Mouse (Mus musculus): Measurements from ENCODE around the gene Nqo2. TPM values are rescaled to one million over a fixed set of nuclear protein-coding genes. Genes with fewer than 3 reads are reported as not detected.

Gene Nqo2
- polyA plus RNA-seq, 1 experiment from 2014 or later: 23.7 TPM

DNA sequence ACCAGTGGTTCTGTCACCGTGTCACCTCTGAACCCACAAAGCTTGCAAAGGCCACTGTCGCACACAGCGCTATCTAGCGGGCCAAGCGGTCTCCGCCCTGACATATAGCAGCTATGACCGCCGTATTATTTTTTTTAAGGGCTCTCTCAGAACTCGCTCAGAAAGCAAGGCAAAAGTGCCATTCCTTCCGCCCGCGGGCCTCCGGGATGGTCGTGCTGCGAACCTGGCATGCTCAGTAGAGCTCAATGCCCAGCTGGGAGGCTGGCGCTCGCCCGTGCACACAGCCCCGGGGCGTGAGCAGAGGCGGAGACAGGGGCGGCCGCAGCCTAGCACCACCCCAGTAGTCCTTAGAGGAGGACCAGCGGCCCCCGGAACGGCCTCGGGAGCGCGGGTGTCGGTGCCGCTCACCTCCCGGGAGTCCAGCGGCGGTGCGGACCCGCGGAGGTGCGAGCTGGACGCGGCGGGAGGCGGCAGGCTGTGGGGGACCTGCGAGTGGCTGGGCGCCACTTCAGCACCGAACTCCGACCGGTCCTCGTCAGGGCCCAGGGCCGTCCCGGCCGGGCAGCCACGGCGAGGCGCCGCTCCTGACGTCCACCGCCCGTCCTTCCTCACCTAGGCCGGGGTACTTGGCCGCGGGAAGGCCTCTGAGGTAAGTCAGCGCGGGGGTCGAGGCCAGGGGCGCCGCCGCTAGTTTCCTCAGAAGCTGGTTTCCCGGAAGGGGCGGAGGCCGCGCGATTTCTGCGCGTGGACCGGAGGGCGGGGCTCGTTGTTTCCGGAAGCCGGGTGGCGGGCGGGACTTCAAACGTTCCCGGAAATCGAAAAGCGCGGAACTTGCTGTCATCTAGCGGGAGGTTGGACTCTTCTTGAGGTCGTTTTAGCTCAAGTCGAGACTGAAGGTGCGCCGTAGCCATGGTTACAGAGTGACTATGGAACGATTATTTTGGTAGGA, 37.8 kb downstream of the Nqo2 start, which contains the start of the genes Ripk1 and Serpinb6a:
TSS of gene Ripk1 (plus strand) at position 306 of the 949 bp plus-strand sequence.
TSS of gene Serpinb6a (minus strand) at position 737 of the 949 bp plus-strand sequence.
- Histone ChIP-seq H3K9me3 (replicated peaks) (no peaks in the 10 kb centered on the region), H3K27ac (peak within 1 kb of the TSS; percentile 86), H3K4me1 (replicated peaks) (peaks cover 26% of the 10 kb centered on the region), H3K9ac (peak within 1 kb of the TSS; percentile 87), H3K36me3 (no peaks in the 10 kb centered on the region; the same call in 1 of the 2 replicates), H3K4me2 (peak within 1 kb of the TSS; percentile 87), H3K4me3 (replicated peaks) (peak within 1 kb of the TSS; percentile 91), H3K27me3 (no peaks in the 10 kb centered on the region)
- DNase-seq (peak; percentile 86), ATAC-seq (ENCODE audit: low read depth) (peak; percentile 99)
- under 1% methylated on average over 92 of the region's 92 CpGs for WGBS (ENCODE audit: insufficient replicate concordance)

- H3K4me2 ChIP-seq: peak overlapping the region; percentile 87
- ATAC-seq (ENCODE audit: low read depth) (0 out of 2 replicates have a peak, but pooled peaks have one; percentile 3), DNase-seq (no peak)
- H3K36me3 ChIP-seq: no peaks in the 10 kb centered on the region; the same call in 1 of the 2 replicates
- H3K4me3 ChIP-seq (replicated peaks): peak overlapping the region; percentile 91
- H3K4me1 ChIP-seq (replicated peaks): peaks cover 28% of the 10 kb centered on the region
- H3K27ac ChIP-seq: peak overlapping the region; percentile 86
- peak overlapping the region; percentile 87 for H3K9ac ChIP-seq
- H3K27me3 ChIP-seq: no peaks in the 10 kb centered on the region
- WGBS (ENCODE audit: insufficient replicate concordance): 1% methylated on average over 5 of the region's 5 CpGs
- H3K9me3 ChIP-seq (replicated peaks): no peaks in the 10 kb centered on the region
Observed at GRCm38 (mm10) chr13:34003058-34003457, 38.6 kb downstream of the Nqo2 start.

DNA sequence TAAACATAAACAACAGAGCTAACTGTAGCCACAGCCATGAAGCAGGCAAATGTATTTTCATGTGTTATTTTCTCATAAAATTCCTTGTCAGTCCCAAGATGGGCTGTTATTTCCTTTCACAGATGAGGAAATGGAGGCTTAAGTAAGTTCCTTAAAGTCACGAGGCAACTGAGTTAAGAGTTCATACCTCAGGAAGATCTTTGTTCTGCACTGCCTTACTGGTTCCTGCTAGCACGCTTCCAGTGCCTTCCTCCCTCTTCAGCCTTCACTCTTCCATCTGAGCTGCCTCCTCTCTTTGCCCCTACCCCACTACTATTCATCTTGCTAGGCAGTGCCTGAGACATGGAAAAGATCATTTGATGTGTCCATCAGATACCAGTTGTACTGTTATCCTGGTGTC, 42.7 kb downstream of the Nqo2 start:
- Histone ChIP-seq H3K36me3 (peaks cover 27% of the 10 kb centered on the region), H3K4me3 (replicated peaks) (no peak overlapping the region), H3K9me3 (replicated peaks) (no peaks in the 10 kb centered on the region), H3K4me2 (no peak overlapping the region), H3K9ac (no peak overlapping the region), H3K4me1 (replicated peaks) (peaks cover 22% of the 10 kb centered on the region), H3K27ac (no peak overlapping the region), H3K27me3 (no peaks in the 10 kb centered on the region)
- no peak for ATAC-seq (ENCODE audit: low read depth)
- 53% methylated on average over 2 of the region's 2 CpGs for WGBS (ENCODE audit: insufficient replicate concordance)
- no peak for DNase-seq

DNA sequence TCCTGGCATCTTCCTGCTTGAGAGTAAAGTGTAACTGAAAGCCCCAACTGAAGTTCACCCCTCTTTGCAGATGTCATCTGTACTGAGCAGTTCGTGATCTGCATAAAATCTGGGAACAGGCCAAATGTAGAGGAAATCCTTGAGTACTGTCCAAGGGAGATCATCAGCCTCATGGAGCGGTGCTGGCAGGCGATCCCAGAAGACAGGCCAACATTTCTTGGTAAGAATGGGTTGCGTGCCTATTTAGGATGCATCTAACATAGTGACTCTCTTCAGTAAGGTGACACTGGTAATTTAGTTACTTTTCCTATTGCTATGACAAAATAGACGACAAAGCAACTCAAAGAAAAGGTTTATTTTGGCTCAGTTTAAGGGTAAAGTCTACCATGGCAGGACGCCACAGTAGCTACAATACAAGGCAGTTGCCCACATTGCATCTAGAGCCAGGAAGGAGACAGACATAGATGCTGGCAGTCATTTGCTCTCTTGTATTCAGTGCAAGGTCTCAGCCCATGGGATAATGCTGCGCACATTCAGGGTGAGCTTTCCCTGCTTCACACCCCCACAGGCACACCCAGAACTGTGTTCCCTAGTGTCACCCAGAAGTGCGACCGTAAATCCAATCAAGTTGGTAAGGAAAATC, 52.6 kb downstream of the Nqo2 start:
- no peak overlapping the region for H3K4me3 ChIP-seq (replicated peaks)
- H3K4me2 ChIP-seq: no peak overlapping the region
- no peak overlapping the region for H3K9ac ChIP-seq
- WGBS (ENCODE audit: insufficient replicate concordance): 84% methylated on average over 9 of the region's 9 CpGs
- H3K27me3 ChIP-seq: no peaks in the 10 kb centered on the region
- ATAC-seq (ENCODE audit: low read depth) (no peak), DNase-seq (no peak)
- no peak overlapping the region for H3K27ac ChIP-seq
- H3K9me3 ChIP-seq (replicated peaks): no peaks in the 10 kb centered on the region
- H3K4me1 ChIP-seq (replicated peaks): no peaks in the 10 kb centered on the region
- H3K36me3 ChIP-seq: peaks cover 87% of the 10 kb centered on the region

DNA sequence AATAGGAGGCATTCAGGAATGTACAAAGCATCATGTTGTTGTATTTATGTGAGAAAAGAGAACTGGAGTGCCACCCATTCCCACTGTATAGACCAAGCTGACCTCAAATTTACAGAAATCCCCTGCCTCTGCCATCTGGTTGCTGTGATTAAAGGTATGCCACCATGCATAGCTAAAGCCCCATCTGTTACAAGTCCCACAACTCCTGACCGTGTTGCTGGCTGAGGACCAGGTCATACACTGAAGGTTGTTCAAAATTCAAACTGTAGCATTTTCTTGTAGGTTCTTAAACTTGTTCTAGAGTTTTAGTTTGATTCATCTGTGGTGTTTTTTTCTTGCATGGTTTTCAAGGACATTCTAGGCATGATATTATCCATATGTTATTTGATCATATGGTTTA, 54.0 kb downstream of the Nqo2 start:
- Histone ChIP-seq H3K27me3 (no peaks in the 10 kb centered on the region), H3K9ac (no peak overlapping the region), H3K27ac (no peak overlapping the region), H3K4me2 (no peak overlapping the region), H3K4me3 (replicated peaks) (no peak overlapping the region), H3K4me1 (replicated peaks) (no peaks in the 10 kb centered on the region), H3K9me3 (replicated peaks) (no peaks in the 10 kb centered on the region), H3K36me3 (peaks cover 90% of the 10 kb centered on the region)
- ATAC-seq (ENCODE audit: low read depth) (no peak), DNase-seq (no peak)
- 83% methylated on average over 1 of the region's 1 CpGs for WGBS (ENCODE audit: insufficient replicate concordance)

DNA sequence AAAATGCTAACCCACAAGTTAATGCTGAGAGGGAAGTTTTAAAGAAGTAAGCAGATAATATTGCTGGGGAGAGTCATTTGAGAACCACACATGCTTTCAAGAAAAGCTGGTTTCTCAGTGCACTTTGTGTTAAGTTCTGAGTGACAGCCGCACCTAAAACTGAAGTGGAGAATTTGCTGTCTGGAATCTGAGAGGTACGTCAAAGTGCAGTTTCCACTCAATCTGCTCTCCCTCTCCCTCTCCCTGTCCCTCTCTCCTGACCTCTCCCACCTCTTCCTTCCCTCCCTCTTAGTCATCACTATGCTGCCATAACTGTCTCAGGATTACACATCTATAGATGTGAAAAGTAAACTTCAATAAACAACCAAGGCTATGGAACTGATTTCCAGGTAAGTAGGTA, 57.5 kb downstream of the Nqo2 start:
- H3K27me3 ChIP-seq: no peaks in the 10 kb centered on the region
- DNase-seq (no peak), ATAC-seq (ENCODE audit: low read depth) (no peak)
- H3K9ac ChIP-seq: no peak overlapping the region
- H3K4me3 ChIP-seq (replicated peaks): no peak overlapping the region
- H3K9me3 ChIP-seq (replicated peaks): no peaks in the 10 kb centered on the region
- H3K4me1 ChIP-seq (replicated peaks): no peaks in the 10 kb centered on the region
- no peak overlapping the region for H3K27ac ChIP-seq
- peaks cover 65% of the 10 kb centered on the region for H3K36me3 ChIP-seq
- 76% methylated on average over 2 of the region's 2 CpGs for WGBS (ENCODE audit: insufficient replicate concordance)
- no peak overlapping the region for H3K4me2 ChIP-seq

DNA sequence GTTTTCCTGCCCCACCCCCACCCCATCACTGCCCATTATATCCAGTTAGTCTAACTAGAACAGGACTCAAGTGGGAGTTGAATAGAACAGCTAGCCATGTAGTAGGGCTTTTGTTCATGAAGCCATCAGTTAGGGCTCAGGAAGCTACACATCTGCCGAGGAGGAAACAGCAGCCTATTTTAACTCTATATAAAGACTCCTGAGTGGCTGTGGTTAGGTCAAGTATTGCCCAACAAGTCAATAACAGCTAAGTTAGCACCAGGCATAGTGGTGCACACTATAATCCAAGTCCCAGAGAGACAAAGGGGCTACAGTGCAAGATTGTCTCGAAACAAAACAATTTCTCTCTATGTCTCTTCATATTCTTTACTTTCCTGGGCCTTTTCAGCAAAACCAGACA, 67.6 kb downstream of the Nqo2 start:
- no peak overlapping the region for H3K9ac ChIP-seq
- H3K9me3 ChIP-seq (replicated peaks): no peaks in the 10 kb centered on the region
- peak; percentile 55; the same call in 1 of the 2 replicates for ATAC-seq (ENCODE audit: low read depth)
- H3K27ac ChIP-seq: no peak overlapping the region
- H3K4me2 ChIP-seq: no peak overlapping the region
- 38% methylated on average over 2 of the region's 2 CpGs for WGBS (ENCODE audit: insufficient replicate concordance)
- no peaks in the 10 kb centered on the region for H3K27me3 ChIP-seq
- H3K36me3 ChIP-seq: peaks cover 60% of the 10 kb centered on the region
- DNase-seq: no peak
- peaks cover 13% of the 10 kb centered on the region for H3K4me1 ChIP-seq (replicated peaks)
- no peak overlapping the region for H3K4me3 ChIP-seq (replicated peaks)

DNA sequence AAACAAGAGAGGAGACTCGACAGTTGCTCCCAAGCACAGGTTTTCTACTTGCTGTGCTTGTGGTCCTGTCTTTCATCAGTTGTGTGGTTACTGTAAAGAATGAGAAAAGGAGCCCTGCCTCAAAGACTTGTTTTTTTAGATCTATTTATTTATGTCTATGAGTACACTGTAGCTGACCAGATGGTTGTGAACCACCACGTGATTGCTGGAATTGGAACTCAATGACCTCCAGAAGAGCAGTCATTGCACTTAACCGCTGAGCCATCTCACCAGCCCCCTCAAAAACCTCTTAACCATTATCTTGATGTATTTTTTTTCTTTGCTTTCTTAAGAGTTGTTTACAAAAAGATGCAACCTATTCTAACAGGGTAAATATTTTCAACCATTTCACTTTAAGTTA, 70.9 kb downstream of the Nqo2 start:
- DNase-seq (no peak), ATAC-seq (ENCODE audit: low read depth) (no peak)
- H3K27me3 ChIP-seq: no peaks in the 10 kb centered on the region
- no peak overlapping the region for H3K4me2 ChIP-seq
- peaks cover 24% of the 10 kb centered on the region for H3K4me1 ChIP-seq (replicated peaks)
- H3K9ac ChIP-seq: no peak overlapping the region
- H3K36me3 ChIP-seq: peaks cover 33% of the 10 kb centered on the region
- H3K4me3 ChIP-seq (replicated peaks): no peak overlapping the region
- 75% methylated on average over 3 of the region's 3 CpGs for WGBS (ENCODE audit: insufficient replicate concordance)
- no peak overlapping the region for H3K27ac ChIP-seq
- H3K9me3 ChIP-seq (replicated peaks): no peaks in the 10 kb centered on the region

DNA sequence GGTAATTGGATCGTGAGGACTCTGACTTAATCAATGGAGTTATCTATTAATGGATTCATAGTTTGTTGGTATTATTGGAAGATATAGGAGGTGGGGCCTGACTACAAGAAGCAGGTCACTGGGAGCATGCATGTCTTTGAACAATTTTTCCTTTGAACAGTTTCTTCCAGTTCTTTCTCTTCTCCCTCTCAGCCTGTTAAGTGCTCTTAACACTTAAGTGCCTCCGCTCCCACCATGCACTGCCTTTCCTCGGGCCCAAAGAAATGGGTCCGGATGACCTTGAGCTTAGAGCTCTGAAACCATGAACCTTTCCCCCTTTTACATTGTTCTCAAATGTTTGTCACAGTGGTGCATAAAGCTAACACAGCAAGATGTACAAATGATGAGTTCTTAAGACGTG, 72.2 kb downstream of the Nqo2 start:
- H3K4me3 ChIP-seq (replicated peaks): no peak overlapping the region
- DNase-seq: no peak
- H3K4me1 ChIP-seq (replicated peaks): peaks cover 17% of the 10 kb centered on the region
- ATAC-seq (ENCODE audit: low read depth): no peak
- no peak overlapping the region; the same call in 1 of the 2 replicates for H3K9ac ChIP-seq
- no peaks in the 10 kb centered on the region for H3K27me3 ChIP-seq
- H3K27ac ChIP-seq: 0 out of 2 replicates have a peak overlapping the region, but pooled peaks have one; percentile 38
- 0 out of 2 replicates have a peak overlapping the region, but pooled peaks have one; percentile 85 for H3K4me2 ChIP-seq
- H3K36me3 ChIP-seq: peaks cover 22% of the 10 kb centered on the region
- H3K9me3 ChIP-seq (replicated peaks): no peaks in the 10 kb centered on the region
- 84% methylated on average over 5 of the region's 5 CpGs for WGBS (ENCODE audit: insufficient replicate concordance)

DNA sequence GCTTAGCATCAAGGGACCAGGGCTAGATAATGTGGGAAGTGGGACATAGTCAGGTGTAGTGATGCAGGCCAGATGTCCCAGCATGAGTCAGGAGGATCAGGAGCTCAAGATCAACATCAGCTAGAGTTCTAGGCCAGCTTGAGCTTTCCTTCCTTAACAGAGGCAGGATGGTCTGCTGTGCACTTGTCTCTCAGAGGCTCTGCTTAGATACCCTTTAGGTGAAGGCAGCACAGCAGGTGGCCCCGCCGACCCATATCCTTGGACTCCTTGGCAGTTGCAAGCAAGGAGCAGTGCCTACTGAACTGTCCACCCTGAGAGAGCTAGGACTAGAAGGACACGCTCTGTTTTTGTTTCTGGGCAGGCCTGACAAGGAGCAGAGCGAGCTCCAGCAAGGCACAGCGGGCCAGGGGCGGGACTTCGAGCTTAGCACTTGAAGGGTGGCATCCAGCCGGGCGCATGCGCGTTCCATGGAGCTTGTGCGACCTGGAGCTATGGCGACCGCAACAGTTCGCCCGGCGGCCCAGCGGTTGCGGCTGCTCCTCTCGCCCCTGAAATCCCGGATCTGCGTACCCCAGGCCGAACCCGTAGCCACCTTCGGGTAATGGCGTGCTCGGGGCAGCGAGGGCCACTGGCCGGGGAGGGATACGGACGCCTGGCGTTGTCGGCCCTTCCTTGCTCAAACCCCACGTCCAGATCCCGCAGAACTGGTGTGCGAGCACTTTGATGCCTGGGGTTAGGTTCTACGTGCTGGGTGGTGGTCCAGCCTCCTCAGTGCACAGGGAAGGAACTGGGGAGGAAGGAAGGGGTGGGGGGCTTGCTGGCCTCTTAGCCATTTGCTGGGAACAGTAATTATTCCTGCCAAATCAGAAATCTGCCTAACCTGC, 72.9 kb downstream of the Nqo2 start, which contains the start of gene Bphl:
TSS of gene Bphl (plus strand) at position 426 of the 884 bp plus-strand sequence.
- Histone ChIP-seq H3K36me3 (peaks cover 16% of the 10 kb centered on the region), H3K4me2 (peak within 1 kb of the TSS; percentile 85), H3K9ac (peak within 1 kb of the TSS; percentile 88), H3K9me3 (replicated peaks) (no peaks in the 10 kb centered on the region), H3K27me3 (no peaks in the 10 kb centered on the region), H3K4me1 (replicated peaks) (peaks cover 17% of the 10 kb centered on the region), H3K4me3 (replicated peaks) (peak within 1 kb of the TSS; percentile 79), H3K27ac (peak within 1 kb of the TSS; percentile 54)
- DNase-seq: peak; percentile 86
- peak; percentile 90 for ATAC-seq (ENCODE audit: low read depth)
- under 1% methylated on average over 37 of the region's 37 CpGs for WGBS (ENCODE audit: insufficient replicate concordance)

Data from liver, embryonic 13.5 days (tissue).